Mouse (Mus musculus) ES-E14 (cell line): Measurements from ENCODE around the gene Xlr4b. TPM values are rescaled to one million over a fixed set of nuclear protein-coding genes. Genes with fewer than 3 reads are reported as not detected.
"Not testable (repeated sequence)": the region's sequence is repeated elsewhere in the genome, so short reads cannot be mapped to it uniquely, and the experiment has no call there.

Experiments used
- DNase-seq: peaks from one replicate; pipeline ENCODE4 v3.0.0-alpha.2; 2013; ENCODE audit warnings: low read depth, low spot score
- H3K27ac ChIP-seq: 2 replicates; pipeline ENCODE4 v1.5.1; 2012; ENCODE audit warnings: low read depth, mild to moderate bottlenecking, low read length, moderate library complexity, mixed read lengths; ENCODE audit not compliant: poor library complexity, insufficient read depth, severe bottlenecking
- H3K36me3 ChIP-seq: 2 replicates; pipeline ENCODE4 v1.6.1; 2012; ENCODE audit warnings: mild to moderate bottlenecking, low read length, moderate library complexity, mixed read lengths; ENCODE audit not compliant: control insufficient read depth, poor library complexity, insufficient read depth, severe bottlenecking
- H3K4me1 ChIP-seq, 2 experiments: fragments of 150-350 bp in 1 of 2; sonication (generic) in 1 of 2; 2 replicates each; pipeline ENCODE4 v1.6.1; 2012; ENCODE audit warnings: low read length in 2 of 2, mild to moderate bottlenecking in 1 of 2, mixed read lengths in 1 of 2; ENCODE audit not compliant: control insufficient read depth in 2 of 2, insufficient read depth in 2 of 2, poor library complexity in 1 of 2
- H3K4me3 ChIP-seq, 2 experiments: fragments of 150-350 bp in 1 of 2; sonication (generic) in 1 of 2; 2 replicates each; pipeline ENCODE4 v1.5.1; 2012; ENCODE audit warnings: low read length in 2 of 2, low read depth in 1 of 2, mild to moderate bottlenecking in 1 of 2, mixed read lengths in 1 of 2; ENCODE audit not compliant: insufficient read depth in 1 of 2, poor library complexity in 1 of 2, severe bottlenecking in 1 of 2
- H3K9ac ChIP-seq: 2 replicates; pipeline ENCODE4 v1.6.1; 2012; ENCODE audit warnings: low read depth, mild to moderate bottlenecking, low read length, mixed read lengths; ENCODE audit not compliant: poor library complexity, insufficient read depth, severe bottlenecking
- H3K9me3 ChIP-seq: fragments of 150-350 bp; sonication (generic); 2 replicates; pipeline ENCODE4 v1.6.1; 2012; ENCODE audit warnings: low read depth, mild to moderate bottlenecking, low read length; ENCODE audit not compliant: control insufficient read depth, insufficient read depth
- CHD2 ChIP-seq: IDR thresholded peaks from 2 replicates; pipeline ENCODE4 v1.6.1; 2014; ENCODE audit warnings: mild to moderate bottlenecking, low read depth, low read length, inconsistent platforms
- HCFC1 ChIP-seq: IDR thresholded peaks from 2 replicates; pipeline ENCODE4 v1.6.1; 2012; ENCODE audit warnings: low read length, inconsistent platforms, borderline replicate concordance; ENCODE audit not compliant: insufficient read depth
- MAFK ChIP-seq: IDR thresholded peaks from 2 replicates; pipeline ENCODE4 v1.6.1; 2014; ENCODE audit warnings: mild to moderate bottlenecking, low read depth, low read length, inconsistent platforms; ENCODE audit not compliant: insufficient read depth
- ZC3H11A ChIP-seq: IDR thresholded peaks from 2 replicates; pipeline ENCODE4 v1.6.1; 2012; ENCODE audit warnings: low read depth, mild to moderate bottlenecking, inconsistent platforms, low read length, borderline replicate concordance
- ZNF384 ChIP-seq: IDR thresholded peaks from 2 replicates; pipeline ENCODE4 v1.6.1; 2012; ENCODE audit warnings: low read depth, low read length, inconsistent platforms
- in situ Hi-C, 2 experiments: fragments of 600-800 bp; cut with MboI; formaldehyde crosslinking; loops; one replicate each; pipeline ENCODE4 v1.15.1; 2025; ENCODE audit warnings: low sequenced_read_pairs in 2 of 2, inconsistent platforms in 1 of 2; ENCODE audit not compliant: unreplicated experiment in 2 of 2
- total RNA-seq: library from RNA; depleted of rRNA; stranded (reverse); fragments of 300-350 nt; gene quantifications from 2 replicates; pipeline ENCODE4 v1.2.3, GENCODE M21; 2012; rRNA removed

Gene Xlr4b
- total RNA-seq, 1 experiment: 6.6 TPM

GRCm38 (mm10) chrX:73228606-73229214 lies 14.6 kb downstream of the Xlr4b start:
- no peak for TF ChIP-seq ZNF384
- no peak for TF ChIP-seq ZC3H11A
- no peak for TF ChIP-seq CHD2
- no peak for TF ChIP-seq MAFK
- TF ChIP-seq HCFC1: no peak
- peak overlapping the region; percentile 86 for H3K9ac ChIP-seq
- no peak for DNase-seq
- no peaks in the 10 kb centered on the region for H3K4me1 ChIP-seq
- H3K4me3 ChIP-seq: peak overlapping the region; percentile 69 to 89
- no peaks in the 10 kb centered on the region for H3K36me3 ChIP-seq
- H3K27ac ChIP-seq: no peak overlapping the region
- in situ Hi-C loops: no loop called here
- H3K9me3 ChIP-seq: no peaks in the 10 kb centered on the region

- DNase-seq: no peak
- in situ Hi-C loops: no loop called here
- Histone ChIP-seq H3K27ac (no peak overlapping the region), H3K36me3 (no peaks in the 10 kb centered on the region), H3K9ac (no peak overlapping the region), H3K4me3 (peak overlapping the region in 1 of 2 experiments; percentile 69; a peak in 3 of 4 replicates), H3K4me1 (no peaks in the 10 kb centered on the region), H3K9me3 (no peaks in the 10 kb centered on the region)
- no peak for TF ChIP-seq ZC3H11A
- no peak for TF ChIP-seq CHD2
- TF ChIP-seq HCFC1: no peak
- TF ChIP-seq MAFK: no peak
- no peak for TF ChIP-seq ZNF384
Measured at GRCm38 (mm10) chrX:73229288-73229687, 15.2 kb downstream of the Xlr4b start.

GRCm38 (mm10) chrX:73242821-73243325 lies 28.7 kb downstream of the Xlr4b start, which contains the start of gene Xlr4c:
Gene Xlr4c, minus strand, starts transcription at chrX:73243130.
- H3K4me1 ChIP-seq, H3K4me3 ChIP-seq, H3K9ac ChIP-seq, H3K36me3 ChIP-seq, DNase-seq, H3K27ac ChIP-seq, in situ Hi-C loops, H3K9me3 ChIP-seq: not testable (repeated sequence)

GRCm38 (mm10) chrX:73262428-73262827 lies 48.3 kb downstream of the Xlr4b start:
- H3K4me1 ChIP-seq, H3K4me3 ChIP-seq, in situ Hi-C loops, H3K36me3 ChIP-seq, H3K27ac ChIP-seq, H3K9me3 ChIP-seq, H3K9ac ChIP-seq, DNase-seq: not testable (repeated sequence)

GRCm38 (mm10) chrX:73265270-73265669 lies 51.1 kb downstream of the Xlr4b start, which contains the start of gene Xlr3c:
Gene Xlr3c, minus strand, starts transcription at chrX:73265390.
- in situ Hi-C loops, H3K4me3 ChIP-seq, H3K36me3 ChIP-seq, H3K9me3 ChIP-seq, H3K4me1 ChIP-seq, DNase-seq, H3K9ac ChIP-seq, H3K27ac ChIP-seq: not testable (repeated sequence)

Other genes with a start within 250 kb of the Xlr4b start
- 8.5 and 9.8 TPM in 2 replicates for gene Zfp185, start 227.0 kb upstream of the Xlr4b start, total RNA-seq
- gene Pnma5, start 177.2 kb upstream of the Xlr4b start, total RNA-seq: 36.5 and 40.7 TPM in 2 replicates
- gene Pnma3, start 149.5 kb upstream of the Xlr4b start, total RNA-seq: 0.16 and 0.18 TPM in 2 replicates
- gene Xlr4a, start 131.9 kb upstream of the Xlr4b start, total RNA-seq: 1.2 and 7.9 TPM in 2 replicates
- 9.6 and 28.8 TPM in 2 replicates for gene Xlr3a, start 117.2 kb upstream of the Xlr4b start, total RNA-seq
- gene Gm14685, start 97.3 kb upstream of the Xlr4b start, total RNA-seq: 0.32 and 1.7 TPM in 2 replicates
- gene Xlr5b, start 65.5 kb upstream of the Xlr4b start, total RNA-seq: 0.37 and 3.9 TPM in 2 replicates
- gene DXBay18, start 64.9 kb upstream of the Xlr4b start, total RNA-seq: 0.21 and 0.58 TPM in 2 replicates
- gene Spin2d, start 37.3 kb upstream of the Xlr4b start, total RNA-seq: not detected in 2 replicates
- 4.0 and 16.6 TPM in 2 replicates for gene Xlr3b, start 22.1 kb upstream of the Xlr4b start, total RNA-seq
- gene F8a, start 14.0 kb downstream of the Xlr4b start, total RNA-seq: 1.9 and 2.6 TPM in 2 replicates
- gene Xlr4c, start 28.8 kb downstream of the Xlr4b start, total RNA-seq: 0.90 and 7.6 TPM in 2 replicates
- 1.4 and 8.9 TPM in 2 replicates for gene Xlr3c, start 51.1 kb downstream of the Xlr4b start, total RNA-seq
- gene Xlr5a, start 78.6 kb downstream of the Xlr4b start, total RNA-seq: 0.42 and 7.0 TPM in 2 replicates
- gene Xlr5c, start 78.6 kb downstream of the Xlr4b start, total RNA-seq: 0.42 and 7.1 TPM in 2 replicates
- gene Gm45015, start 122.5 kb downstream of the Xlr4b start, total RNA-seq: not detected in 2 replicates
- gene Zfp275, start 128.3 kb downstream of the Xlr4b start, total RNA-seq: 12.4 and 12.6 TPM in 2 replicates
- gene Gm18336, start 184.4 kb downstream of the Xlr4b start, total RNA-seq: 6.2 and 15.6 TPM in 2 replicates
- 0.04 and 0.05 TPM in 2 replicates for gene Zfp92, start 196.8 kb downstream of the Xlr4b start, total RNA-seq
- 0.27 and 0.37 TPM in 2 replicates for gene Trex2, start 221.0 kb downstream of the Xlr4b start, total RNA-seq
- 29.4 and 31.1 TPM in 2 replicates for gene Haus7, start 244.7 kb downstream of the Xlr4b start, total RNA-seq